Mouse (Mus musculus): ENCODE results near the gene Slc22a4.

The Slc22a4 gene

GRCm38 (mm10) chr11:54028044-54028951, at the start of gene Slc22a4:
Slc22a4 (minus strand) TSS chr11:54028090.
- DNase-seq: peak; percentile 92

DNA sequence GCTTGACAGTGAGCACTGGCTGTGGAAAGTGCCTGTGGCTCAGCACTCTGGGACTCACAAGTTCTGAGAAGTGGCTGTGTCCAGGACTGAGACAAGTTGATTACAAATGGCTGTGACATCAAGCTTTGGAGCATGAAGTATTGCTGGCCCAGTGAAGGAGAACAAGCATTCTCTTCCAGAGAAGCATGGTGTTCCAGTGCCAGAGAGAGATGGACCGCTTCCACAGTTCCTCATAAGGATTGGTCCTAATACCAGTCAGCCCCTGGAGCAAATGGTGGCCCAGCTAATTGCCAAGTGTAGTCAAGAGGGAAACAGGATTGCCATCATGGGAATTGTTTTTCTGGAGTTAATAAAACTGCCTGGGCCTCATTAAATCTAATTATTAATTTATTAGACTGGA, 48.2 kb upstream of the Slc22a4 start:
- DNase-seq: no peak

DNA sequence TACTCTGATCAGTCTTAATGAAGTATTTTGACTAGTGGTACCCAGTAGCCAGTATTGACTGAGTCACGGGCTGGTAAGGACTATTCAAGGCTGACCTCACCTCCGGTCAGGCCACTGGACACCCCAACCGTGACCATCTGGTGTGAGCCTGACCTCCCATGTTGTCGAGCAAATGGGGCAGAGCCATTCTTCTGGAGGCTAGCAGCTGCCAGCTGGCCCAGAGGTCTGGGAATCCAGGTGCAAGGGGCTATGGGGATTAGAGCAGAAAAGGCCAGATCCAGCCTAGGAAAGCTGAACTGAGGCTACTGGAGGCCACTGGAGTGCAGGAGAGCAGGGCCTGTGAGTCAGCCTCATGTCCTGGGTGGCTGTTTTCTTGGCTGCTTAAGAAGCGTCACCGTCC, 47.5 kb upstream of the Slc22a4 start:
- DNase-seq: no peak

GRCm38 (mm10) chr11:54073291-54073690, 45.4 kb upstream of the Slc22a4 start:
- DNase-seq: no peak

- no peak for DNase-seq
Measured at GRCm38 (mm10) chr11:54071726-54072445, 44.0 kb upstream of the Slc22a4 start.

DNA sequence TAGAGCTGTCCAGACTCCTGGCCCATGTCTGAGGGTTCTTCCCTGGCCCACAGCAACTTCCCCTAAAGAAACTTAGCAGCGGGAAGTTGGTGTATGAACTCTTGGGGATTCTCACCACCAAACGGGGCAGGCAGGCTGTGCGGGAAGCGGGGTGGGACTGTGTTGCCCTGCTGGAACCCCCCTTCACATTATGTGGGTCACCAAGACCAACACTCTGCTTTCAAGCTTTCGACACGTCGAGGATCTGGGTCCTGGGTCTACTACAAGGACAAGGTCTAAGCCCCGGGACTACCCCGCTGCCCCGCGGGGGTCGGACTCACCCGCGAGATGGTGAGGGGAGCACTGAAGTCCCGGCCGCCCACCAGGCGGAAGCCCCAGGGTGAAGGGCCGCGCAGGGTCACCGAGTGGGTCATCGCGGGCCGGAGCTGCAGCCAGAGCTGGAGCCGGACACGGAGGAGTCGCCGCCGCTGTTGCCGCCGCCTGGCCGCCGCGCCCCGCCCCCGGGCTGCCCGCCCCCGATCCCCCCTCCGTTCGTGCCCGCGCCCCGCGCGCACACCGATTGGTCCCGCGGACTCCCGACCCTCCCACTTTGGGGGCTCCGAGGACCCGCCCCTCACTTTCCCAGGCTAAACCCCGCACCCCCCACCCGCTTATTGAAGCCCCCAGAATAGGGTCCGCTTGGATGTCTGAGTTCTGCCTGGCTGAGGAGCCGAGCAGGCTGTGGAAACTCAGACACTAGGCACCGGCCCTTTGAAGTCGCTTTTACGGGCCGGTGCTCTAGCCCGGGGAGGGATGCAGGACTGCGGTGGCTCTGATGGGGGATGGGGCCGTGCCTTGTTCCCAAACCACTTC, 40.9 kb upstream of the Slc22a4 start, which contains the start of gene Pdlim4:
Gene Pdlim4, minus strand, starts transcription at position 495 of the 852 bp plus-strand sequence.
- no peak for DNase-seq

DNA sequence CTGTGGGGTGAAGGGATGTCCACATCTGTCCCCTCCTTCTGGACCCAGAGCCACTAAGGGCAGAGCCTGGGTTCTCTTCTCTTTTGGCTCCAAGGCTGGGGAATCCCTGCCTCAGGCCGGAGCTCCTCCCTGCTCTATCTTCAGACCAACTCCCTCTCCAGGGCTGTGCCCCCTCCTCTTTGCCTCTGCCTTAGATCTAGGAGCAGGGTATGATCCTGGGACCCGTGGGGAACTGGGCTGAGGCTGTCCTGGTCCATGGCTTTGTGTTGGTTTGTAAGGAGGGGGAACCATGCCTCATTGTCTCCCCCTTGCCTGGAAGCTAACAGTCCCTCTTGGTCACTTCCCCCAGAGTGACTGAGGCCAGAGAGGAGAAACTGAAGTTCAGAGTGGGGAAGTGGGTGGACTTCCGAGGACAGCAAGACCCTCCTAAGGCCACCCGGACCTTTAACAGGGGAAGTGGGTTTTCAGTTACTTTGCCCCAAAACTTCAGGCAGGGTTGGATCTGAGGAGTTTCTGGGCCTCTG, 40.2 kb upstream of the Slc22a4 start:
- no peak for DNase-seq

DNA sequence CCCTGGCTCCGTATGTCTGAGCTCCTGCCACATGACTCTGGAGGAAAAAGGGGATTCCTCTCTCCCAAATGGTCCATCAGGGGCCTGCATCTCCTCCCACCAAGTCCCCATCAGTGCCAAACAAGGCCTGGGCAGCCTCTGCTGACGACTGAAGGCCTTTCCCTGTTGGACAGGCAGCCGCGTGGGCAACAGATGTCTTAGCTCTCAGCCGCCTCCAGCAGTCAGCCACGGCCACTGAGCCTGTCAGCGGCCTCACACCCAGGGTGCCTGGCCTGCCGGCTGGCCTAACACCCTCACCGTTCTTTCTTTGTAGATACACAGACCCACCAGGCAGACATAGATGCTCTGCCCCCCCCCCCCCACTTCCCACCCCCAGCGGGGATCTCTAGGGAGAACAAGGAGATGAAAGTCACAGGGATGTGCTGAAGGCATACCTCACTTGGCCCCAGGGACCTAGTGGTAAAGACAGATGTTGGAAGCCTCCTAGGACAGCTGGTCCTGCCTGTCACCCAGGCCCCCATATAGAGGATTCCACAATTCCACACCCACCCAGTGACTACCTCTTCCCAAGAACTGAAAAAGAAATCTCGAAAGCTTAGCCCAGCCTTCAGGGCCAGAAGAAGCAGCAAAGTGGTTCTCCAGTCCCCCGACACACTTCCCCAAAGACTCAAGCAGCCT, 39.6 kb upstream of the Slc22a4 start:
- DNase-seq: no peak

DNA sequence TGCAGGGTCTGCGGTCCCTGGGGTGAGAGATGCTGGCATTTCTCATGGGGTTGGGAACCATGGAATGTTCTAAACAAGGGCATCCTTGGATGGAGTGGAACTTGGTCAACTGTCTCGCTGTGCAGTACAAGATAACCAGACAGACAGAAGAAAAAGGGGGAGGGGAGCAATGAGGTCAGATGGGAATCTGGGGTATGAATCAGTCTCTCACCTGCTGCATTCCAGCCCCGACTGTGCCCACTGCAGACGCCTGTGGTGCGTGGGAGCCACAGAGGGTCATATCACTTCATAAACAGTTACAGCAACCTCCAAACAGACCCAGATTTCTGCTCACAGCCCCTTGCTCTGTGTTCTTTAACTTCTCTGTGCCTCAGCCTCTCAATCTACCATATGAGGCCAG, 38.5 kb upstream of the Slc22a4 start:
- DNase-seq: no peak

GRCm38 (mm10) chr11:54065915-54066178, 38.0 kb upstream of the Slc22a4 start:
- DNase-seq: no peak

DNA sequence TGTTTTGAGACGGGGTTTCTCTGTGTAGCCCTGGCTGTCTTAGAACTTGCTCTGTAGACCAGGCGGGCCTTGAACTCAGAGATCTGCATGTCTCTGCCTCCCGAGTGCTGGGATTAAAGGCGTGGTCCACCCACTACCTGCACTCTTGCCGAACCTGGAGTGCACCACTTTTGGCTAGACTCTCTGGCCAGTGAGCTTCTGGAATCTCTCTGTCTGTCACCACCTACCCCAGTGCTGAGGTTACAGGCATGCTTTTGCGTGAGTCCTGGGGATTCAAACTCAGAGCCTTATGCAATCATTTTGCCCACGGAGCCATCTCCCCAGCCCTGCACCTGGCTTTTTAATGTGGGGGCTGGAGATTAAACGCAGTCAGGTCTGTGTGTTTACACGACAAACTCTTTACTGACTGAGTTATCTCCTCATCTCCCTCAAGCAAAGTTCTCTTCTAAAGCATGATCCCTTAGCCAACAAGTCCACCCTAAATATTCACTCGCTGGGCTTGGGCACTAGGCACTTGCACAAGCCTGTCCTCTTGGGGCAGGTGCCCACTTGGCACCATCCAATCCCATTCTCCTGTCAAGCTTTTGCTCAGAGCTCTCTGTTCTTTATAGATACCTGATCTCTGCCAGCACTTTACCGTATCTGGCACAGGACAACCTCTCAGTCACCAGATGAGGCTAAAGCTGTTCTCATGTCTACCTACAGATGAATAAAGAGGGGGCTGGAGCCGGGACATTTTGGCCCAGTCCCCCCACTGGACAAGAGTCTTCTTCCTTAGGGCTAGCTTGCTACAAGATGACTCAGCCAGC, 37.4 kb upstream of the Slc22a4 start:
- DNase-seq: no peak

DNA sequence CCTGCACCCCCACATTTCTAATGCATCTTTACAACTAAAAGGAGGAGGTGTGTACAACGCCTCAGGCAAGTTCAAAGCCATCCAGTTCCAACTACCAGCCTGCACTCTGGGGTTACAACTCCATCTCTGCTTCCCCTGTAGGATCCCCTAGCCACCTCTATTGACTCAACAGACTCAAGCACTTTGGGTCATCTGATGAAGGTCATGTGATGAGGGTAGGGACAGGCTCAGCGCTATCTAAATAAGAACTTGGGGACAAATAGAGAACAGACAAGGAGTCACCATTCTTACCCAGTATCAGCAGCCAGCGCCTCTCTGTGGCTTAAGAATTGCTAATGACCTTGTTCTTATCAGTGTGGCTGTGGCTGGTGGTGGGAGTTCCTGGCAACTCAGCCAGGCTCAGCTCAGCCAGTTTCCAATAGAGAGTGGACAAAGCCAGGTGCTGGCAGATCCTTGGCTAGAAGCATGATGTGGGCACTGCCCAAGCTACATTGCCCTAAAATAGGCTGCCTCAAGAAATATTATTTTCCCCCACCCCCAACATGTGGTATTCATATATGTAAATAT, 36.6 kb upstream of the Slc22a4 start:
- DNase-seq: no peak

DNA sequence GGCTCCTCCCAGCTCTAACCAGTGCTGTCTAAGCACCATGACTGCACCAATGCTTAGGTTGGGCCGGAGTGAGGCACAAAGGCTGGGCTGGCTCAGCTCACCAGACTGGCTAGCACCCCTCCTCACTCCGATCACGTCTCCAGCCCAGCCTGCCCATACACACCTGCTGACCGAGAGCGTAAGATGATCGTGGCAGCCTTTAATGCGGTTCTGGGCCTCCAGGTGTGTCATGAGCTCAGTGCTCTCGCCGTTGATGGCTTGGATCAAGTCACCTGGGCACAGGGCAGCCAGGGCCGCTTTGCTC, 35.5 kb upstream of the Slc22a4 start:
- DNase-seq: no peak

- no peak for DNase-seq
Measured at GRCm38 (mm10) chr11:54062753-54063471, 35.0 kb upstream of the Slc22a4 start.

GRCm38 (mm10) chr11:54062086-54062752, 34.3 kb upstream of the Slc22a4 start:
- DNase-seq: peak; percentile 51

GRCm38 (mm10) chr11:54060316-54060715, 32.4 kb upstream of the Slc22a4 start:
- peak; percentile 43 for DNase-seq

DNA sequence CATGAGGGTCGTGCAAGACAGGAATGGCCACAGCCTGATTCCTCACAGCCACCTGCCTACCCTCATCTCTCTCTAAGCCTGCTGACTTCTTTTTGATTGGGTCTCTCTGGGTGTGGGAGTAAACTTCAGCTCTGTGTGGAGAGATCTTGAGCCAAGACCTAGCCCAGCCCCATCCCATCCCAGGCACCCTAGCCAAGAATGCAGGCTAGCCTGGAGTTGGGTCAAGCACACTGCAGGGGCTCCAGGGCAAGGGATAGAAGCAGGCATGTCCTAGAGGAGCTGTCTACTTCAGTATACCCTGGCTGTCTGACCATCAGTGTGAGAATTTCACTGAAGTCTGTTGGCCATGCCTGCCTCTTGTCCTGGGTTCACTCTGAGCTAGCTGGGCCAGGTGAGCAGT, 31.6 kb upstream of the Slc22a4 start:
- no peak for DNase-seq

GRCm38 (mm10) chr11:54058643-54059042, 30.8 kb upstream of the Slc22a4 start:
- DNase-seq: no peak

DNA sequence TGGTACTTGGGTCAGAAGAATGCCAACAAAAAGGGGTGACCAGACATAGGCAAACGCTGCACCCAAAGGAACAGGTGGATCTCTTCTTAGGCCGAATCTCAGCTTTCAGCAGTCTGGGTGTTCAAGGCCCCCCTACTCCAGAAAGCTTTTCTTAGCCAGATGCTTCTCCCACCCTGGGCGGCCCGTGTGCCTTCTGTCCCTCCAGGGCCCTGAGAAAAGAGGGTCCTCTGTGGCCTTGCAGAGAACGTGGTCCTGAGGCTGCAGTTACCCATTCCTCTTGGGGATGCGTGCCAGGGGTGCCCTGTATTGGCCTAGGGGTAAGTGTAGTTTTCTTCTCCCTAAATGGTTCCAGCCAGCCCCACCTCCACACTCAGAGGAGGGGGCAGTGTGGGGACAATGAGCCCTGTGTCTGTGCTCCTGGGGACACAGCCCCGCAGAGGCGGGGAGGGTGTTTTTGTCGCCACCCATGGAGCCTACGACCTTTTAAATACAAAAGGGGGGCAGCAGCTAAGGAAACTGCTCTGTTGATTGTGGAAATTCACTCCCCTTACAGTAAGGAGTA, 30.2 kb upstream of the Slc22a4 start:
- no peak for DNase-seq

DNA sequence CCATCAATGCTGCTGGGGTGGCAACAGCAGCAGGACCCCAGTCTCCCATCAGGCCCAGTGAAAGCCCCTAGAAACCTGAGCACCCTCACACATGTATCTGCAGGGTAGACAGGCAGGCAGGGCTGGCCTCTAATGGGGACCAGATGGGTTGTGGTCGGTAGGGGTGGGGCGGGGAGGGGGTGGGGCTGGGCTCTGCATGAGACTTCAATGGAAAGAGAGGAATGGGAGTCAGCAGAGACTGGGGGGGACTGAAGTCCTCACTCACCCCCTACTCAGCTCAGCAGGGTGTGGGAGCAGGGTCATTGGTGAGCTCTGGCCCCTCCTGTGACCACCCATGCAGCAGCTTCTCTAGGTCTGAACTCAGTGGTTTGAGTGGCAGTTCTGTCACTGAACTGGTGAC, 29.5 kb upstream of the Slc22a4 start:
- no peak for DNase-seq
